Mouse (Mus musculus) CH12.LX (cell line): ENCODE measurements around the gene Adh1. TPM values are rescaled to one million over a fixed set of nuclear protein-coding genes. Genes with fewer than 3 reads are reported as not detected.

Source experiments
- DNase-seq: peaks from one replicate; pipeline ENCODE4 v3.0.0-alpha.2; 2013; ENCODE audit errors: extremely low read depth
- H3K27ac ChIP-seq: 2 replicates; pipeline ENCODE4 v1.5.1; 2012; ENCODE audit warnings: low read depth, mild to moderate bottlenecking, control low read depth, moderate library complexity; ENCODE audit not compliant: insufficient read depth
- H3K27me3 ChIP-seq: replicated peaks from 2 replicates; pipeline ENCODE3; 2012; ENCODE audit warnings: inconsistent platforms
- H3K36me3 ChIP-seq, 2 experiments: replicated peaks in 1 of 2; 2 replicates each; pipeline versions ENCODE3 to v1.6.1; 2012; ENCODE audit warnings: inconsistent platforms in 1 of 2, low read length in 1 of 2, mild to moderate bottlenecking in 1 of 2, mixed read lengths in 1 of 2, moderate library complexity in 1 of 2; ENCODE audit not compliant: control insufficient read depth in 1 of 2, insufficient read depth in 1 of 2
- H3K4me1 ChIP-seq, 2 experiments: 2 replicates each; pipeline ENCODE4 v1.6.1; 2012; ENCODE audit warnings: inconsistent platforms in 1 of 2, moderate library complexity in 1 of 2; ENCODE audit not compliant: insufficient read depth in 2 of 2, control insufficient read depth in 1 of 2
- H3K4me2 ChIP-seq: 2 replicates; pipeline ENCODE4 v1.6.1; 2012; ENCODE audit warnings: low read depth, mild to moderate bottlenecking, control low read depth; ENCODE audit not compliant: poor library complexity, insufficient read depth, severe bottlenecking
- H3K4me3 ChIP-seq, 3 experiments: fragments of 150-350 bp in 1 of 3; sonication (generic) in 1 of 3; replicated peaks in 1 of 3; 2 replicates each; pipeline versions ENCODE3 to v1.5.1; 2011 to 2012; ENCODE audit warnings: low read depth in 2 of 3, low read length in 2 of 3, mild to moderate bottlenecking in 2 of 3, moderate library complexity in 2 of 3, control low read depth in 1 of 3, improper control_type of control experiment in 1 of 3, inconsistent platforms in 1 of 3, mixed read lengths in 1 of 3; ENCODE audit not compliant: poor library complexity in 1 of 3
- H3K79me2 ChIP-seq: replicated peaks from 2 replicates; pipeline ENCODE4 v1.6.1; 2012; ENCODE audit warnings: mild to moderate bottlenecking, moderate library complexity; ENCODE audit not compliant: control insufficient read depth, poor library complexity, insufficient read depth, severe bottlenecking; ENCODE audit errors: extremely low read depth
- H3K9ac ChIP-seq: 2 replicates; pipeline ENCODE4 v1.6.1; 2012; ENCODE audit warnings: low read depth, mild to moderate bottlenecking, control low read depth, moderate library complexity; ENCODE audit not compliant: insufficient read depth
- H3K9me3 ChIP-seq: replicated peaks from 2 replicates; pipeline ENCODE3; 2012; ENCODE audit warnings: low read length, inconsistent platforms, mixed read lengths
- CHD1 ChIP-seq: IDR thresholded peaks from 2 replicates; pipeline ENCODE4 v1.6.1; 2012; ENCODE audit warnings: low read depth, low read length, improper control_type of control experiment, inconsistent platforms
- ELF1 ChIP-seq: IDR thresholded peaks from 2 replicates; pipeline ENCODE4 v1.6.1; 2014; ENCODE audit warnings: low read depth, mild to moderate bottlenecking, inconsistent platforms, low read length, improper control_type of control experiment
- EP300 ChIP-seq: IDR thresholded peaks from 2 replicates; pipeline ENCODE4 v1.6.1; 2011; ENCODE audit warnings: low read length, improper control_type of control experiment
- GABPA ChIP-seq: IDR thresholded peaks from 2 replicates; pipeline ENCODE4 v1.6.1; 2012; ENCODE audit warnings: low read depth, low read length, improper control_type of control experiment, inconsistent platforms; ENCODE audit not compliant: insufficient replicate concordance
- HCFC1 ChIP-seq: IDR thresholded peaks from 2 replicates; pipeline ENCODE4 v1.6.1; 2012; ENCODE audit warnings: low read depth, mild to moderate bottlenecking, inconsistent platforms, low read length, improper control_type of control experiment
- JUN ChIP-seq: IDR thresholded peaks from 2 replicates; pipeline ENCODE4 v1.6.1; 2011; ENCODE audit warnings: low read depth, mild to moderate bottlenecking, low read length, improper control_type of control experiment, moderate library complexity; ENCODE audit not compliant: insufficient read depth
- JUND ChIP-seq: conservative IDR thresholded peaks from 2 replicates; pipeline ENCODE4 v1.6.1; 2011; ENCODE audit warnings: low read depth, low read length, improper control_type of control experiment
- KAT2A ChIP-seq: IDR thresholded peaks from 2 replicates; pipeline ENCODE4 v1.6.1; 2012; ENCODE audit warnings: low read length, improper control_type of control experiment, inconsistent platforms; ENCODE audit not compliant: insufficient replicate concordance
- MAZ ChIP-seq: IDR thresholded peaks from 2 replicates; pipeline ENCODE4 v1.6.1; 2012; ENCODE audit warnings: low read depth, mild to moderate bottlenecking, inconsistent platforms, low read length, improper control_type of control experiment, moderate library complexity
- NELFE ChIP-seq: IDR thresholded peaks from 2 replicates; pipeline ENCODE4 v1.6.1; 2011; ENCODE audit warnings: low read depth, low read length, improper control_type of control experiment
- POLR2A ChIP-seq: IDR thresholded peaks from 2 replicates; pipeline ENCODE4 v1.6.1; 2011; ENCODE audit warnings: low read depth, mild to moderate bottlenecking, improper control_type of control experiment, low read length
- POLR2AphosphoS2 ChIP-seq: IDR thresholded peaks from 2 replicates; pipeline ENCODE4 v1.6.1; 2011; ENCODE audit warnings: low read depth, low read length, improper control_type of control experiment
- RAD21 ChIP-seq: IDR thresholded peaks from 2 replicates; pipeline ENCODE4 v1.6.1; 2011; ENCODE audit warnings: low read depth, mild to moderate bottlenecking, low read length, improper control_type of control experiment, moderate library complexity
- RCOR1 ChIP-seq: conservative IDR thresholded peaks from 2 replicates; pipeline ENCODE4 v1.6.1; 2012; ENCODE audit warnings: low read depth, mild to moderate bottlenecking, inconsistent platforms, low read length, improper control_type of control experiment
- SIN3A ChIP-seq: IDR thresholded peaks from 2 replicates; pipeline ENCODE4 v1.6.1; 2012; ENCODE audit warnings: low read length, improper control_type of control experiment, inconsistent platforms
- SMC3 ChIP-seq: IDR thresholded peaks from 2 replicates; pipeline ENCODE4 v1.6.1; 2011; ENCODE audit warnings: low read depth, low read length, improper control_type of control experiment
- USF1 ChIP-seq: IDR thresholded peaks from 2 replicates; pipeline ENCODE4 v1.6.1; 2014; ENCODE audit warnings: low read depth, mild to moderate bottlenecking, inconsistent platforms, low read length, improper control_type of control experiment
- USF2 ChIP-seq: conservative IDR thresholded peaks from 2 replicates; pipeline ENCODE4 v1.6.1; 2011; ENCODE audit warnings: low read depth, low read length, improper control_type of control experiment
- ZMIZ1 ChIP-seq: IDR thresholded peaks from 2 replicates; pipeline ENCODE4 v1.6.1; 2012; ENCODE audit warnings: low read depth, mild to moderate bottlenecking, inconsistent platforms, low read length, improper control_type of control experiment
- dilution Hi-C: fragments of 300-500 bp; cut with MboI; formaldehyde crosslinking; loops from 2 replicates; pipeline ENCODE4 v1.14.3; 2020; ENCODE audit warnings: low sequenced_read_pairs; ENCODE audit not compliant: extremely low pct_unique_long_range_greater_than_20kb, extremely low pct_ligation_motif_present
- in situ Hi-C: fragments of 300-500 bp; cut with MboI; formaldehyde crosslinking; loops from 3 replicates; pipeline ENCODE4 v1.14.3; 2019; ENCODE audit warnings: low sequenced_read_pairs, low pct_ligation_motif_present, low pct_unique_long_range_greater_than_20kb, mixed read lengths
- polyA plus RNA-seq: library from polyadenylated mRNA; unstranded; fragments of >175 nt; gene quantifications from 2 replicates; pipeline ENCODE4 v1.2.1, GENCODE M21; 2012; ENCODE audit warnings: low read depth; ENCODE audit not compliant: insufficient read length
- total RNA-seq, 2 experiments: library from RNA; depleted of rRNA; stranded (reverse); fragments of 300-350 nt in 1 of 2; fragments of >200 nt in 1 of 2; gene quantifications; 2 replicates each; pipeline ENCODE4 v1.2.3; 2012 to 2014

The Adh1 gene
- total and polyA plus RNA-seq, 3 experiments, result not detected

DNA sequence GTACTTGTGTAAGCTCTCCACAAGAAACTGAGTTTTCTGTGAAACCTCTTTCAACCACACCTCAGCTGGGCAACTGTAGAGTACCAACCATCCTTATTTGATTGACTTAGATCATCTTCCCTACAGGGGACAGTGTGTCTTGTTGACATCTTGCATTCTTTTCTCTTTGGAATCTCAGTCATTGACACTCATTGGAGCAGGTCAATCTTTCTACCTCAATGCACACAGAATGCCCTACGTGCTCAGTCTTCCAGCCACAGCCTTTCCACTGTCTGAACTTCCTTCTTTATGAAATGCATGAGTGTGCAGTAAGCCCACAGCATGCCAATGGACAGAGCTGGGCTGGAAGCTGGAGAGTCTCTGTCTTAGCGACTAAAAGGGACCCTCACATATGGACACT is 29.9 kb downstream of the Adh1 start:
- Histone ChIP-seq H3K36me3 (no peaks in the 10 kb centered on the region), H3K4me3 (no peak overlapping the region), H3K79me2 (no peaks in the 10 kb centered on the region), H3K27ac (no peak overlapping the region), H3K4me2 (no peak overlapping the region), H3K27me3 (no peaks in the 10 kb centered on the region), H3K9me3 (no peaks in the 10 kb centered on the region), H3K9ac (no peak overlapping the region), H3K4me1 (no peaks in the 10 kb centered on the region)
- dilution Hi-C loops (no loop called here), in situ Hi-C loops (no loop called here)
- DNase-seq, result no peak
- TF ChIP-seq POLR2AphosphoS2 (no peak), RCOR1 (no peak)

GRCm38 (mm10) chr3:138291529-138292117 is 30.8 kb downstream of the Adh1 start:
- no peak overlapping the region for H3K4me3 ChIP-seq
- in situ Hi-C loops (no loop called here), dilution Hi-C loops (no loop called here)
- H3K27ac ChIP-seq, result no peak overlapping the region
- no peaks in the 10 kb centered on the region for H3K4me1 ChIP-seq
- no peak overlapping the region for H3K4me2 ChIP-seq
- H3K79me2 ChIP-seq, result no peaks in the 10 kb centered on the region
- no peak overlapping the region for H3K9ac ChIP-seq
- H3K36me3 ChIP-seq, result no peaks in the 10 kb centered on the region
- H3K27me3 ChIP-seq, result no peaks in the 10 kb centered on the region
- no peak for DNase-seq
- no peaks in the 10 kb centered on the region for H3K9me3 ChIP-seq
- TF ChIP-seq ZMIZ1 (no peak), HCFC1 (no peak), MAZ (no peak), USF1 (no peak), RCOR1 (no peak), POLR2A (no peak), RAD21 (no peak), JUN (no peak), SMC3 (no peak), SIN3A (no peak), EP300 (no peak), USF2 (no peak), CHD1 (no peak), KAT2A (no peak), GABPA (no peak), ELF1 (no peak), JUND (no peak), NELFE (no peak)
